Mouse (Mus musculus): Measurements from ENCODE around the gene Cib4. TPM values are rescaled to one million over a fixed set of nuclear protein-coding genes. Genes with fewer than 3 reads are reported as not detected.

The Cib4 gene
- polyA plus RNA-seq, 1 experiment from 2014 or later: not detected

DNA sequence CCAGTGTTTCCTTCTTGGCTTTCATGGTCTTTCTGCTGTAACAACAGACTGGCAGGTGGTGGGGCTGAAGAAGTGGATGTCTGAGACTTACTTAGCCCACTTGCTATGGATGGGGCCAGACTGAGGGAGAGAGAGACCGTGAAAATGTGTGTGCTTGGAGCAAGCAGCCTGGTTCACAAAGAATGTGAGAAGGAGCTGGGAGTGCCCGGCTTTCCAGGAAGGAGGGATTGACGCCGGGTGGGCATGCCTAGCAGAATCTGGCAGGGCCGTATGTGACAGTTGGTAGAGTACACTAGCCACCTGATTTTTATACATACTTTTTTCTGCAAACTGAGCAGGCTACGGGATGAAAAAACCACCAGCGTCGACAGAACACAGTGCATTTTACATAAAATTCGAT is 79.3 kb downstream of the Cib4 start:
- WGBS (ENCODE audit: missing documents): 54% methylated on average over 9 of the region's 9 CpGs

DNA sequence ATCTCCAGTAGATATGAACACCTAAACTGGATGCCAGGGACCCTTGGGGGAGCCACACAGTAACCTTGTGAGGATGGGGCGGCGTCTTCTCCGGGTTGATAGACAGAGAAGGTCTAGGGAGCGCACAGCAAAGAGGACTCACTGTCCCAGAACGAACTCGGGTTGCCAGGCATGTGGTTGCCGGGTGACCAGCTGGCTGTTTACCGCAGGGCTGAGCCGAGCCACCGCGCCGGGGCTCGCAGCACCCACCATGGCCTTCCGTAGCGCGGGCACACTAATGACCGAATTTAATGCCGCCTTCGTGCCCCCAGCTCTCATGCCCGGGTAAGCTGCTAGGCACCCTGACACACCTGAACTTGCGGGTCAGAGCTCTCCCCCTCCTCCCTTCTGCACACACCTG is 79.8 kb downstream of the Cib4 start, which contains the start of gene 1700001C02Rik:
TSS of gene 1700001C02Rik (plus strand) at position 187 of the 400 bp plus-strand sequence.
- H3K79me2 ChIP-seq (ENCODE audit: inconsistent target): no peaks in the 10 kb centered on the region
- 23% methylated on average over 21 of the region's 21 CpGs for WGBS (ENCODE audit: missing documents)

More for the DNA sequence above, 79.3 kb downstream of the Cib4 start:
- H3K4me3 ChIP-seq (ENCODE audit: inconsistent target): no peak overlapping the region
- H3K27ac ChIP-seq: no peak overlapping the region
- no peaks in the 10 kb centered on the region for H3K36me3 ChIP-seq (ENCODE audit: inconsistent target)
- no peaks in the 10 kb centered on the region for H3K79me2 ChIP-seq (ENCODE audit: inconsistent target)

DNA sequence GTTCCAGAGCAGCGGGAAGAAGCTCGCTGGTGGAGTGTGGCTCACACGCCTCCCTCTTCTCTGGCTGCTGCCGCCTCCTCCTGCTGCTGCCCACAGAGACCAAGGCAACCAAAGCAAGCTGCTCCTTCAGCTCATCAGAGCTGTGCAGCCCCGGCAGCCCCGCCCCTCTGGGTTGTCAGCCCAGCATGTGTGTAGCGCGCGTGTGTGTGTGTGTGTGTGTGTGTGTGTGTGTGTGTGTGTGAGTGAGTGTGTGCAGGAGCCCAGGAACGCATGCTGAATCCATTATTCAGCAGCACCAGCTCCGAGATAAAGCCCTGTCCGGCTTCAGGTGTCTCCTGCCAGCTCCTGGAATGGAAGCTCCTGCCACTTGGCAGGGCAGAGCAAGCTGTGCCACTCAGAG is 83.8 kb downstream of the Cib4 start, which contains the start of gene Otof:
TSS of gene Otof (minus strand) at position 112 of the 400 bp plus-strand sequence.
- 45% methylated on average over 12 of the region's 12 CpGs for WGBS (ENCODE audit: missing documents)
- H3K4me3 ChIP-seq (ENCODE audit: inconsistent target): no peak within 1 kb of the TSS
- H3K79me2 ChIP-seq (ENCODE audit: inconsistent target): no peaks in the 10 kb centered on the region
- H3K27ac ChIP-seq: no peak within 1 kb of the TSS
- no peaks in the 10 kb centered on the region for H3K36me3 ChIP-seq (ENCODE audit: inconsistent target)

More for the DNA sequence above, 79.8 kb downstream of the Cib4 start, which contains the start of gene 1700001C02Rik:
- H3K27ac ChIP-seq: no peak within 1 kb of the TSS
- H3K4me3 ChIP-seq (ENCODE audit: inconsistent target): no peak within 1 kb of the TSS
- H3K36me3 ChIP-seq (ENCODE audit: inconsistent target): no peaks in the 10 kb centered on the region

DNA sequence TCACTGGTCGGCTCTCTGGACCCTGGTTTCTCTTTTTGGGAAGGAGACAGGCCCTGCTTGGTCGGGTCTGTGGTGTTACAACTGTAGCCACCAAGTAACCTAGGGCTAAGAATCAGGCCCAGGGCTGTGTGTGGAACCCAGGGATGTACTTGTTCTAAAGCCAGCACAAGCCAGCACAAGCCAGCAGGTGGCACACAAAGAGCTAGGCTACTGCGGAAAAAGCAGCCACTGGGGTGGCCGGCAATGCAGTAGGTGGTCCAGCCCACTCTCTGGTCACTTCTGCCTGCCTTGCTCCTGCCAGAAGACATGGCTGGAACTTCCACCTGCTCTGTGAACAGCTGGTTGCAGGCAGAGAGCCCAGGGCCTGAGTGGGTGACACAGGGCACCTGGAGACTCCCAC is 85.5 kb downstream of the Cib4 start:
- WGBS (ENCODE audit: missing documents): 71% methylated on average over 4 of the region's 4 CpGs
- Histone ChIP-seq H3K79me2 (ENCODE audit: inconsistent target) (no peaks in the 10 kb centered on the region), H3K4me3 (ENCODE audit: inconsistent target) (no peak overlapping the region), H3K36me3 (ENCODE audit: inconsistent target) (no peaks in the 10 kb centered on the region), H3K27ac (no peak overlapping the region)

DNA sequence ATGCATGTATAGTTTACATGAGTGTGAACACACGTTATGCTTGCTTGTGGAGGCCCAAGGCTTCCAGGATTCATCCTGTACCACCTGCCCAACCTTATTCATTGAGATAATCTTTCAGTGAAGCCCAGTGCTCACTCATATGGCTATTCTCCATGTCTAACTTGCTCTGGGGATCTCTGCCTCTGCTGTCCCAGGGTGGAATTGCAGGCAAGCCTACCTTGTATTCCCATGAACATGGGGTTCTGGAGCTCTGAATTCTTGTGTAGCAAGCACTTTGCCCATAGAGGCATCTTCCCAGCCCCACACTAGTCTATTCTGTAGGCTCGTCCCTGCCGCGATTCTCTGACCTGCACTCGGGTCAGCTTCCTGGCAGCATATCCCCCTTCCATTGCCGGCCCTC is 89.6 kb downstream of the Cib4 start:
- Histone ChIP-seq H3K36me3 (ENCODE audit: inconsistent target) (no peaks in the 10 kb centered on the region), H3K27ac (no peak overlapping the region), H3K4me3 (ENCODE audit: inconsistent target) (no peak overlapping the region), H3K79me2 (ENCODE audit: inconsistent target) (no peaks in the 10 kb centered on the region)
- 63% methylated on average over 6 of the region's 6 CpGs for WGBS (ENCODE audit: missing documents)

DNA sequence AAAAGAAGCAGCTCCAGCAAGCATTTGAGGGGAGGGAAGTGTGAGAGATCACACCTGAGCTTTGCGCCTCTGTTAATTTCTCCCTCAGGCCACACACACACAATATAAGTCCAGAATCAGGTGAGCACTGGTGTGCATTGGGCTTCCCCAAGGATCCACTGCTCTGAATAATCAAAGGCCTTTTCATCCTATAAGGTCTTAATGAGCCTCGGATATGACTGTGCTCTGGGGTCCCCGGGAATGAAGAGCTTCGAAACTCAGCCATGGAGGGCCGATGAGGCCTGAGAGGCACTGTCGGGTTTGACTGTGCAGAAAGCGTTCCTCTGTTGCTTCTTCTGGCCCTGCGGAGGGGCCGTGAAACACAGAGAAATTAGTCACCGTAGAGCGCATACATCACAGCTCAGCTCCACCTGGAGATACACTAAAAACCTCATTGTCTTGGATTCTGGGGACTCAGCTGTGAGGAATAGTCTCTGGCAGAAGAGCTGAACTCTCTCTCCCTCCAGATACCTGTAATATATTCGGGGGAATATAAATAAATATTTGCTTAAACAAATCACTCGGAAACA is 101.2 kb downstream of the Cib4 start:
- Histone ChIP-seq H3K27ac (no peak overlapping the region), H3K79me2 (ENCODE audit: inconsistent target) (no peaks in the 10 kb centered on the region), H3K4me3 (ENCODE audit: inconsistent target) (no peak overlapping the region), H3K36me3 (ENCODE audit: inconsistent target) (no peaks in the 10 kb centered on the region)
- 94% methylated on average over 13 of the region's 13 CpGs for WGBS (ENCODE audit: missing documents)

GRCm38 (mm10) chr5:30442196-30442595 is 103.4 kb downstream of the Cib4 start:
- Histone ChIP-seq H3K27ac (no peak overlapping the region), H3K79me2 (ENCODE audit: inconsistent target) (no peaks in the 10 kb centered on the region), H3K4me3 (ENCODE audit: inconsistent target) (no peak overlapping the region), H3K36me3 (ENCODE audit: inconsistent target) (no peaks in the 10 kb centered on the region)
- WGBS (ENCODE audit: missing documents): 63% methylated on average over 5 of the region's 5 CpGs

DNA sequence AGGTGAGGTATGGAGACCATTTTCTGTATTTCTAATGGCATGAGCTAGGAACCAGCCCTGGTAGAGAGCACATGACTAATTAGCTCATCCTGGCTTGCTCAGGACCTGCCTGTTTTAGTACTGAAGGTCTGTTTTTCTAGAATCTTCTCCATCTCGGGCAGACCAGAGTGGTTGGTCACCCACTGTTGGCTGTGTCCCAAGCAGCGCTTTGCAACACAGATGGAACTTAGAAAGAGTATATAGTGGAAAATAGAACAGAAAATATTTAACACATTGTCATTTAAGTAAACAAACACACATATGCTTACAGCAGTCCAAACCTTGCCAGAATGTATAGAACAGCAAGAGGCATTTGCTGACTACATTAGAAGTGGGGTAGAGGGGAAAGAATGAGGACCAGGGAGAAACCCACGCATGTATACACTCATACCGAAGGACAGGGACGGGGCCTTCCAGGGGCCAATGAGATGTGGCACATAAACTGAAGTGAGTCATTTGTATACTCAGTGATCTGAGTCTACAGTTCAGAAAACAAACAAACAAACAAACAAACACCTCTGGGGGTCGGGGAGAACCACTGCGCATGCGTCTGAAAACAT is 105.2 kb downstream of the Cib4 start:
- H3K79me2 ChIP-seq (ENCODE audit: inconsistent target): no peaks in the 10 kb centered on the region
- no peak overlapping the region for H3K27ac ChIP-seq
- H3K4me3 ChIP-seq (ENCODE audit: inconsistent target): no peak overlapping the region
- no peaks in the 10 kb centered on the region for H3K36me3 ChIP-seq (ENCODE audit: inconsistent target)
- 86% methylated on average over 8 of the region's 8 CpGs for WGBS (ENCODE audit: missing documents)

DNA sequence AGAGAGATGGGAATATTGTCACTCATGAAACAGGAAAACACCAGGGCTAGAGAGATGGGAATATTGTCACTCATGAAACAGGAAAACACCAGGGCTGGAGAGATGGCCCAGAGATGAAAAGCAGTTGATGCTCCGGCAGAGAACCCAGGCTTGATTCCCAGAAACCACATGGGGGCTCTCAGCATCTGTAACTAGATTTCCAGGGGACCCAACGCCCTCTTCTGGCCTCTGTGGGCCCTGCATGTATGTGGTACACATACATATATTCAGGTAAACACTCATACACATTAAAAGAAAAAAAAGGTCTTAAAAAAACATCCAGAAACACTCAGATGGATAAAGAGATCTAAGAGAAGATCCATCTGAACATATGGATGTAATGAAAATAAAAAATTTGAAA is 106.7 kb downstream of the Cib4 start:
- Histone ChIP-seq H3K79me2 (ENCODE audit: inconsistent target) (no peaks in the 10 kb centered on the region), H3K27ac (no peak overlapping the region)
- WGBS (ENCODE audit: missing documents): 48% methylated on average over 2 of the region's 2 CpGs

More for the DNA sequence above, 106.7 kb downstream of the Cib4 start:
- Histone ChIP-seq H3K36me3 (ENCODE audit: inconsistent target) (no peaks in the 10 kb centered on the region), H3K4me3 (ENCODE audit: inconsistent target) (no peak overlapping the region)

Other genes starting within 250 kb of the Cib4 start
- not detected in 3 replicates for gene Otof, start 83.9 kb downstream of the Cib4 start, polyA plus RNA-seq (2018)
- gene 1700001C02Rik, start 79.8 kb downstream of the Cib4 start, polyA plus RNA-seq (2018): not detected in 3 replicates
- gene Kcnk3, start 42.3 kb upstream of the Cib4 start, polyA plus RNA-seq (2018): not detected in 3 replicates
- 88.8 to 137 TPM (median 120 TPM) in 3 replicates for gene Slc35f6, start 102.1 kb upstream of the Cib4 start, polyA plus RNA-seq (2018)
- gene Cenpa, start 120.9 kb upstream of the Cib4 start, polyA plus RNA-seq (2018): 14.0 to 121 TPM (median 41.5 TPM) in 3 replicates
- gene Dpysl5, start 165.7 kb upstream of the Cib4 start, polyA plus RNA-seq (2018): not detected in 3 replicates